Mouse (Mus musculus) heart, embryonic 14.5 days (tissue): ENCODE results near the gene Cmip. TPM values are rescaled to one million over a fixed set of nuclear protein-coding genes. Genes with fewer than 3 reads are reported as not detected.

Experiments used
- ATAC-seq: fragments of 200-750 bp; cut with Nextera tagmentation; 2 replicates; pipeline ENCODE4 v1.8.0; 2017; ENCODE audit warnings: low read depth, moderate TSS enrichment; ENCODE audit not compliant: insufficient number of reproducible peaks, insufficient read depth, low FRiP score
- H3K27ac ChIP-seq, 2 experiments: fragments of 200-500 bp in 1 of 2; fragments of 300-500 bp in 1 of 2; sonication (generic) in 1 of 2; replicated peaks in 1 of 2; 2 replicates each; pipeline ENCODE4 v1.5.1; 2012 to 2014; ENCODE audit warnings: low read depth in 2 of 2, low read length in 2 of 2, control low read depth in 1 of 2, mild to moderate bottlenecking in 1 of 2, mixed read lengths in 1 of 2; ENCODE audit not compliant: control insufficient read depth in 1 of 2, insufficient read depth in 1 of 2
- H3K27me3 ChIP-seq: fragments of 300-500 bp; sonication (generic); 2 replicates; pipeline ENCODE4 v1.6.1; 2014; ENCODE audit warnings: mild to moderate bottlenecking, low read length, control low read depth; ENCODE audit not compliant: control insufficient read depth, insufficient read depth
- H3K36me3 ChIP-seq: fragments of 300-500 bp; sonication (generic); 2 replicates; pipeline ENCODE4 v1.6.1; 2014; ENCODE audit warnings: mild to moderate bottlenecking, control low read depth, low read length, mixed read lengths; ENCODE audit not compliant: control insufficient read depth, insufficient read depth
- H3K4me1 ChIP-seq, 2 experiments: fragments of 200-500 bp in 1 of 2; fragments of 300-500 bp in 1 of 2; sonication (generic) in 1 of 2; 2 replicates each; pipeline ENCODE4 v1.6.1; 2012 to 2014; ENCODE audit warnings: low read length in 2 of 2, control low read depth in 1 of 2, mixed read lengths in 1 of 2; ENCODE audit not compliant: control insufficient read depth in 2 of 2, insufficient read depth in 2 of 2
- H3K4me2 ChIP-seq: fragments of 300-500 bp; sonication (generic); 2 replicates; pipeline ENCODE4 v1.6.1; 2014; ENCODE audit warnings: mild to moderate bottlenecking, low read length
- H3K4me3 ChIP-seq, 2 experiments: fragments of 200-500 bp in 1 of 2; fragments of 300-500 bp in 1 of 2; sonication (generic) in 1 of 2; 2 replicates each; pipeline ENCODE4 v1.5.1; 2012 to 2014; ENCODE audit warnings: low read length in 2 of 2, mild to moderate bottlenecking in 2 of 2, control low read depth in 1 of 2, low read depth in 1 of 2, moderate library complexity in 1 of 2; ENCODE audit not compliant: control insufficient read depth in 1 of 2, insufficient read depth in 1 of 2
- H3K9ac ChIP-seq: fragments of 300-500 bp; sonication (generic); 2 replicates; pipeline ENCODE4 v1.6.1; 2014; ENCODE audit warnings: mild to moderate bottlenecking, low read length
- H3K9me3 ChIP-seq: fragments of 300-500 bp; sonication (generic); 2 replicates; pipeline ENCODE4 v1.6.1; 2016; ENCODE audit warnings: low read length, control low read depth; ENCODE audit not compliant: control insufficient read depth
- WGBS: fragments of 180-500 bp; shearing (Covaris S2); extraction: QIAGEN DNeasy Blood & Tissue Kit; methylation state at CpG from one replicate; pipeline ENCODE4 v1.1.7; 2014; 5-methylcytosine and 5-hydroxymethylcytosine counted together
- polyA plus RNA-seq: library from polyadenylated mRNA; unstranded; fragments of >200 nt; fragmentation: Nextera tagmentation; extraction: Ambion mirVana; gene quantifications from 2 replicates; pipeline ENCODE4 v1.2.1, GENCODE M21; 2014

Cmip gene
- polyA plus RNA-seq, 1 experiment from 2014 or later, result 13.3 TPM

DNA sequence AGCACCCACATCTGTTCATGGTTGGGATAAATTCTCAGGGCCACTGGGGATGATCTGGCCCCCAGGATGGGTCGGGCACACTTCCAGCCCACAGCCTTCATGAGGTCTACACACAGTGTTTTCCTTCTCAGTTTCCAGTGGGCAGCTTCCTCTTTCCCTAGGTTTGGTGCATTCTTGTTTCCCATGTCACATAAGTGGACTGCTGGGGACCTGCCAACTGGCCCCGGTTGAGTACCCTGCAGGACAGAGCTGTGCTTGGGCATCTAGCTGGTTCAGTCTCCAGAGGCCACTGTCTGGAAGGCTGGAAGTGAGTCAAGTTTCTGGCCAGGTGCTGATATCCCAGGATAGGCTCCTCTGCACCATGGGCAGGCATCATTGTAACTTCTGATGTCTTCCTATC, 29.5 kb upstream of the Cmip start:
- 67% methylated on average over 2 of the region's 2 CpGs for WGBS
- no peak overlapping the region for H3K9ac ChIP-seq
- no peak for ATAC-seq
- H3K4me1 ChIP-seq, result 0 out of 4 replicates have a peak, but pooled peaks cover 0 to 3% of the 10 kb centered on the region in 2 experiments
- H3K27ac ChIP-seq, result no peak overlapping the region
- no peak overlapping the region for H3K4me2 ChIP-seq
- no peaks in the 10 kb centered on the region for H3K27me3 ChIP-seq
- no peaks in the 10 kb centered on the region for H3K36me3 ChIP-seq
- H3K4me3 ChIP-seq, result no peak overlapping the region
- H3K9me3 ChIP-seq, result no peaks in the 10 kb centered on the region

DNA sequence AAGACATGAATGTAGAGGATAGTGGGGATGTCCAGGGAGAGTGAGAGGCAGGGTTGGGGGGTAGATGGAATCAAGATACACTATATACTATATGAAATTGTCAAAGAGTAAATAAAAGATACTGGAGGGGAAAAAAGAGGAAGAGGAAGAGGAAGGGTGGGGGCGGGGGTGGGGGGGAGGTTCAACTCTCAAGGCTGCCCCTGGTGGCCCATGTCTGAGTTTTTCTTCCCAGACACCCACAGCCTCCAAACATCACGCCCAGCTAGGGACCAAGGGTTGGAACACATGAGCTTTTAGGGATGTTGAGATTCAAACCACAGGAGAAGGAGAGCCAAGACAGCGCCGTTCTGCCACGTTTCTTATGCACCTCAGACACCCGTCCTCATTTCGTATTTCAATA, 23.7 kb upstream of the Cmip start:
- H3K4me1 ChIP-seq, result no peaks in the 10 kb centered on the region
- H3K27ac ChIP-seq, result no peak overlapping the region
- H3K9me3 ChIP-seq, result no peaks in the 10 kb centered on the region
- no peak overlapping the region for H3K4me2 ChIP-seq
- H3K27me3 ChIP-seq, result no peaks in the 10 kb centered on the region
- ATAC-seq, result no peak
- WGBS, result 78% methylated on average over 7 of the region's 7 CpGs
- no peaks in the 10 kb centered on the region for H3K36me3 ChIP-seq
- H3K4me3 ChIP-seq, result no peak overlapping the region
- no peak overlapping the region for H3K9ac ChIP-seq

DNA sequence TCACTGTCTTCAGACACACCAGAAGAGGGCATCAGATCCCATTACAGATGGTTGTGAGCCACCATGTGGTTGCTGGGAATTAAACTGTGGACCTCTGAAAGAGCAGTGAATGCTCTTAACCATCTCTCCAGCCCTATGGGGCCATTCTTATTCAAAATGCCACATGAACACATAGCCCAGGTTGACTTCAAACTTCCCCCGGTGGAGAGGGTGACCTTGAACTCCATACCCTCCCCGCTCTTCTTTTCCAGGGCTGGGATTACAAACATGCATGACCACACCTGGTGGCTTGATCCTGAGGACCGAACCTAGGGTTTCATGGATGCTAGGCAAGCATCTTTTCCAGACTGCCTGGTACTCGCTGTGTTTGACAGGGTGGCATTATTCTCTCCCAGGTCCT, 20.3 kb upstream of the Cmip start:
- H3K4me1 ChIP-seq, result no peaks in the 10 kb centered on the region
- ATAC-seq, result no peak
- no peak overlapping the region for H3K9ac ChIP-seq
- no peaks in the 10 kb centered on the region for H3K9me3 ChIP-seq
- H3K27me3 ChIP-seq, result no peaks in the 10 kb centered on the region
- 93% methylated on average over 4 of the region's 4 CpGs for WGBS
- no peaks in the 10 kb centered on the region for H3K36me3 ChIP-seq
- no peak overlapping the region for H3K4me3 ChIP-seq
- no peak overlapping the region for H3K27ac ChIP-seq
- H3K4me2 ChIP-seq, result no peak overlapping the region

DNA sequence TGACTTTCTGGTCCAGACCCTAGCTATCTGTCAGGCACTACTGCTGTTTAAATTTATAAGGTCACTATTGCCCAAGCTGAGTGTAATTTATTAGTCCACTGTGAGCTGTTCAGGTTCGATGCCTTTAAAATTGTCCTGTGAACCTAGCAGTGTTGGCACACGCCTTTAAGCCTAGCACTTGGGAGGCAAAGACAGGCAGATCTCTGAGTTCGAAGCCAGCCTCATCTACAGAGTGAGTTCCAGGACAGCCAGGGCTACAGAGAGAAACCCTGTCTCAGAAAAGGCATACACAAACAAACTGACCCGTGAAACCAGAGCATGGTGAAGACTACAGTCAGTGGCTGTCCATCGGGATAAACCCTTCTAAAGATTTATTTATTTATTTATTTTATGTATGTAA, 16.5 kb upstream of the Cmip start:
- Histone ChIP-seq H3K9me3 (no peaks in the 10 kb centered on the region), H3K9ac (no peak overlapping the region), H3K4me2 (no peak overlapping the region), H3K4me1 (no peaks in the 10 kb centered on the region), H3K36me3 (no peaks in the 10 kb centered on the region), H3K27me3 (no peaks in the 10 kb centered on the region), H3K4me3 (no peak overlapping the region), H3K27ac (no peak overlapping the region)
- 91% methylated on average over 5 of the region's 5 CpGs for WGBS
- ATAC-seq, result no peak

DNA sequence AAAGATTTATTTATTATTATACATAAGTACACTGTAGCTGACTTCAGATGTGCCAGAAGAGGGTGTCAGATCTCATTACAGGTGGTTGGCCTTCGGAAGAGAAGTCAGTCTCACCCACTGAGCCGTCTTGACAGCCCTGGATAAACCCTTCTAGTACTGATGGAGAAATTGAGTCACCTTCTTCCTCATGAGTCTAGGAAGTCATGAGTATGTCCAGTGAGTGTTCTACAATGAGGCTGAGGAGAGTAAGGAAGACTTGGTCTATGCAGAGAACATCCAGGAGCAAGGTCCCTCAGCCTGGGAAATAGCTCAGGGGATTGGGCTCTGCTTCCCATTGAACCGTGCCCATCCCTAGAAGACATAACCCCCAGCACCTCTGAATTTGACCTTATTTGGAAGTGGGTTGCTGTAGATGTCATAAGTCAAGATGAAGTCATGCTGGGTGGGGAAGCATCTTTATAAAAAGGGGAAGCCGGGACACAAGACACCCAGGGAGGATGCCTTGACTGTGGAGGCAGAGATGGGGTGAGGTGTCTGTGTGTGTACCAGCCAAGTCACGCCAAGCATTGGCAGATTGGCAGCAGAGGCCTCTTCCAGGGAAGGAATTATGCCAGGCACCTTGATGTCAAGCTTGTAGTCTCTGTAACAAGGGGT, 15.9 kb upstream of the Cmip start:
- no peaks in the 10 kb centered on the region for H3K36me3 ChIP-seq
- H3K4me3 ChIP-seq, result no peak overlapping the region
- no peak overlapping the region for H3K9ac ChIP-seq
- no peaks in the 10 kb centered on the region for H3K27me3 ChIP-seq
- no peaks in the 10 kb centered on the region for H3K9me3 ChIP-seq
- no peak overlapping the region for H3K4me2 ChIP-seq
- no peak overlapping the region for H3K27ac ChIP-seq
- no peaks in the 10 kb centered on the region for H3K4me1 ChIP-seq
- 78% methylated on average over 5 of the region's 5 CpGs for WGBS
- ATAC-seq, result no peak

DNA sequence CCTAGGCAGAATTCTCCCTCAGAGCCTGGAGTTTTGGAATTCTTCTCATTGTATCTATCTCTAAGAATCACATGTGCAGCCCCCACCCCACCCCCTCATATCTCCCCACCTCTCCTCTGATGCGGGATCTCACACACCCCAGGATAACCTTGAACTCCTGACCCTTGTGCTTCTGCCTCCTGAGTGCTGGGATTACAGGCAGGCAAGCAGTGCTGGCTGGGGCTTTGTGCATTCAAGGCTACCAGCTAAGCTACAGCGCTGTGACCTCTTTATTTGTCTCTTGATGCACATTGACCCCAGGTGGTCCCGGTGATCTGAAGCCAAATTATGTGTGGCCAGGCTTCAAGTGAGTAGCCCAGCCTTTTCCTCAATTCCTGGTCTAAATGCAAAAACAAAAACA, 15.0 kb upstream of the Cmip start:
- H3K4me1 ChIP-seq, result no peaks in the 10 kb centered on the region
- no peaks in the 10 kb centered on the region for H3K27me3 ChIP-seq
- H3K4me2 ChIP-seq, result no peak overlapping the region
- H3K9ac ChIP-seq, result no peak overlapping the region
- no peaks in the 10 kb centered on the region for H3K36me3 ChIP-seq
- no peak overlapping the region for H3K4me3 ChIP-seq
- H3K27ac ChIP-seq, result no peak overlapping the region
- H3K9me3 ChIP-seq, result no peaks in the 10 kb centered on the region
- 63% methylated on average over 3 of the region's 3 CpGs for WGBS
- no peak for ATAC-seq

DNA sequence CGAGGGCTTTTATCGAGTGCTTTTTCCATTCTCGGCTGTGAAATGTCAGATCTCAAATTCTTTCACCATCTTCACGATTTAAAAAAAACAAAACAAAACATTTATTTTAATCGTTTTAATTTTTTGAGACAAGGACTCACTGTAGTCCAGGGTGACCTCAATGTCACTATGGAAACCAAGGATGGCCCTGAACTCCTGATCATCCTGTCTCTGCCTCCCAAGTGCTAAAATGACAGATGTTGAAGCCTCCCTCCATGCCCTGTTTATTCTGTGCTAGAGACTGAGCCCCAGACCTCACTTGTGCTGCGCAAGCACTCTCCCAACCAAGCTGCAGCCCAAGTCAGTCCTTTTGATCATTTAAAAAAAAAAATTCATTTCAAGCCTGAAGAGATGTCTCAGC, 14.6 kb upstream of the Cmip start:
- Histone ChIP-seq H3K27ac (no peak overlapping the region), H3K9me3 (no peaks in the 10 kb centered on the region), H3K4me1 (no peaks in the 10 kb centered on the region), H3K4me3 (no peak overlapping the region), H3K36me3 (no peaks in the 10 kb centered on the region), H3K4me2 (no peak overlapping the region), H3K9ac (no peak overlapping the region), H3K27me3 (no peaks in the 10 kb centered on the region)
- no peak for ATAC-seq
- 76% methylated on average over 6 of the region's 6 CpGs for WGBS

DNA sequence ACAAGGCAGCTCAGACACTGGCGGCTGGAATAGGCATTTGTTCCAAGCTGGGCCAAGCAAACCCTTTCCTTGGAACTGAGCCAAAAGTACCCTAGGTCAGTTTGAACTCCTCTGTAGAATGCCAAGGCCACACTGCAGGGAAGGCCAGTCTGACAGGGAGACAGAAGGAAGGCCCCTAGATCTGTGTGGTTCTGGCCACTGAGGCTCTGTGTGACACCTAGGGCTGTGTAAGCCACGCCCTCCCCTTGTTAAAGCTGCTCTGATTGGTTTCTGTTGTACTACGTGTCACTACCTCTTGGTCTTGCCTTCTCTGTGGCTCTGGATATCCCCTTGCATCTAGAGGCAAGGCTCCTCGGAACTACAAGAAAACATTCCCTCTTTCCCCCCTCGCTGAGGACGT, 12.3 kb upstream of the Cmip start:
- H3K9ac ChIP-seq, result no peak overlapping the region
- no peaks in the 10 kb centered on the region for H3K36me3 ChIP-seq
- no peak overlapping the region for H3K27ac ChIP-seq
- no peak for ATAC-seq
- H3K9me3 ChIP-seq, result no peaks in the 10 kb centered on the region
- WGBS, result 42% methylated on average over 6 of the region's 6 CpGs
- no peak overlapping the region for H3K4me3 ChIP-seq
- no peaks in the 10 kb centered on the region for H3K27me3 ChIP-seq
- H3K4me2 ChIP-seq, result no peak overlapping the region
- H3K4me1 ChIP-seq, result no peaks in the 10 kb centered on the region
